Mouse (Mus musculus) midbrain, embryonic 13.5 days (tissue): Measurements from ENCODE around the gene Fopnl. TPM values are rescaled to one million over a fixed set of nuclear protein-coding genes. Genes with fewer than 3 reads are reported as not detected.

Source experiments
- ATAC-seq: fragments of 200-750 bp; cut with Nextera tagmentation; 2 replicates; pipeline ENCODE4 v1.8.0; 2017; ENCODE audit warnings: mild to moderate bottlenecking, moderate TSS enrichment, moderate library complexity
- H3K27ac ChIP-seq: fragments of 300-500 bp; sonication (generic); 2 replicates; pipeline ENCODE4 v1.5.1; 2015; ENCODE audit warnings: inconsistent platforms, mild to moderate bottlenecking, moderate library complexity
- H3K27me3 ChIP-seq: fragments of 300-500 bp; sonication (generic); 2 replicates; pipeline ENCODE4 v1.6.1; 2015; ENCODE audit warnings: mild to moderate bottlenecking, inconsistent platforms
- H3K36me3 ChIP-seq: fragments of 300-500 bp; sonication (generic); 2 replicates; pipeline ENCODE4 v1.6.1; 2015; ENCODE audit warnings: mild to moderate bottlenecking, inconsistent platforms
- H3K4me1 ChIP-seq: fragments of 300-500 bp; sonication (generic); replicated peaks from 2 replicates; pipeline ENCODE4 v1.6.1; 2015; ENCODE audit warnings: inconsistent platforms
- H3K4me2 ChIP-seq: fragments of 300-500 bp; sonication (generic); replicated peaks from 2 replicates; pipeline ENCODE4 v1.6.1; 2015; ENCODE audit warnings: moderate library complexity, mild to moderate bottlenecking, inconsistent platforms
- H3K4me3 ChIP-seq: fragments of 300-500 bp; sonication (generic); replicated peaks from 2 replicates; pipeline ENCODE4 v1.5.1; 2015; ENCODE audit warnings: mild to moderate bottlenecking, inconsistent platforms
- H3K9ac ChIP-seq: fragments of 300-500 bp; sonication (generic); replicated peaks from 2 replicates; pipeline ENCODE4 v1.6.1; 2015; ENCODE audit warnings: mild to moderate bottlenecking, inconsistent platforms
- H3K9me3 ChIP-seq: fragments of 300-500 bp; sonication (generic); 2 replicates; pipeline ENCODE4 v1.6.1; 2016; ENCODE audit warnings: mild to moderate bottlenecking, inconsistent platforms
- WGBS: fragments of 180-500 bp; shearing (Covaris S2); methylation state at CpG from one replicate; pipeline ENCODE4 v1.1.7; 2015; 5-methylcytosine and 5-hydroxymethylcytosine counted together
- polyA plus RNA-seq: library from polyadenylated mRNA; unstranded; fragments of >200 nt; fragmentation: Nextera tagmentation; extraction: Ambion mirVana; gene quantifications from 2 replicates; pipeline ENCODE4 v1.2.1, GENCODE M21; 2015

The Fopnl gene
- polyA plus RNA-seq, 1 experiment from 2014 or later: 198 TPM

GRCm38 (mm10) chr16:14352234-14352633 lies 35.0 kb upstream of the Fopnl start:
- ATAC-seq: no peak
- Histone ChIP-seq H3K36me3 (no peaks in the 10 kb centered on the region), H3K9me3 (no peaks in the 10 kb centered on the region), H3K9ac (no peak overlapping the region), H3K4me2 (no peak overlapping the region), H3K4me1 (no peaks in the 10 kb centered on the region), H3K27ac (no peak overlapping the region), H3K27me3 (no peaks in the 10 kb centered on the region), H3K4me3 (no peak overlapping the region)
- WGBS: 82% methylated on average over 3 of the region's 3 CpGs

- H3K9ac ChIP-seq: no peak overlapping the region
- H3K36me3 ChIP-seq: no peaks in the 10 kb centered on the region
- no peaks in the 10 kb centered on the region for H3K9me3 ChIP-seq
- no peak overlapping the region for H3K27ac ChIP-seq
- H3K4me2 ChIP-seq: no peak overlapping the region
- ATAC-seq: no peak
- H3K4me3 ChIP-seq: no peak overlapping the region
- no peaks in the 10 kb centered on the region for H3K27me3 ChIP-seq
- H3K4me1 ChIP-seq: no peaks in the 10 kb centered on the region
Observed at GRCm38 (mm10) chr16:14351571-14351970, 34.4 kb upstream of the Fopnl start.

- Histone ChIP-seq H3K9ac (no peak overlapping the region), H3K27ac (no peak overlapping the region), H3K4me2 (no peak overlapping the region), H3K4me3 (no peak overlapping the region), H3K27me3 (no peaks in the 10 kb centered on the region), H3K4me1 (no peaks in the 10 kb centered on the region), H3K36me3 (no peaks in the 10 kb centered on the region), H3K9me3 (no peaks in the 10 kb centered on the region)
- no peak for ATAC-seq
- 58% methylated on average over 3 of the region's 3 CpGs for WGBS
Observed at GRCm38 (mm10) chr16:14344967-14345366, 27.8 kb upstream of the Fopnl start.

DNA sequence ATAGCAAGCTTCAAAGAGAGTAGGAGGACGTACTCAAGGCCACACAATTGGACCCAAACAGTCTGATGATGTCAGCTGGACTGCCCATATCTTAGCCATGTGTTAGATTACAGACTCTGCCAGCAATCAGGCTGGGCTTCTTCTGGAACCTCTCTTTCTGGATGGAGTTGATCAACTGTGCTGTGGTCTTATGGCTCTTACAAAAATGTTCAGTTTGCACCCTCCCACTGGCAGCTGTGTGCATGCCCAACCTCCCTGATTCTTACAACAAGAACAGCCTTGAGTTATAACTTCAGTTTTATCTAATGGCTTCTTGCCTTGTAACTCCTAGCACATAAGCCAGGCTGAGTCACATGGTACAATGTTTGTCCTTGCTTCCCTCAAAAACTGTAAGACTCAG lies 11.0 kb upstream of the Fopnl start:
- no peak overlapping the region for H3K9ac ChIP-seq
- 61% methylated on average over 1 of the region's 1 CpGs for WGBS

GRCm38 (mm10) chr16:14320494-14320893 lies 3.3 kb upstream of the Fopnl start:
- no peak overlapping the region for H3K4me2 ChIP-seq
- no peak overlapping the region for H3K4me3 ChIP-seq
- H3K27me3 ChIP-seq: peaks cover 10% of the 10 kb centered on the region; the same call in 1 of the 2 replicates
- H3K36me3 ChIP-seq: no peaks in the 10 kb centered on the region
- no peak overlapping the region for H3K27ac ChIP-seq
- ATAC-seq: no peak
- H3K9ac ChIP-seq: no peak overlapping the region
- WGBS: 65% methylated on average over 1 of the region's 1 CpGs
- no peaks in the 10 kb centered on the region for H3K9me3 ChIP-seq
- H3K4me1 ChIP-seq: peaks cover 11% of the 10 kb centered on the region

More for the DNA sequence above, 11.0 kb upstream of the Fopnl start:
- Histone ChIP-seq H3K27ac (no peak overlapping the region), H3K4me3 (no peak overlapping the region), H3K36me3 (no peaks in the 10 kb centered on the region), H3K9me3 (no peaks in the 10 kb centered on the region), H3K4me2 (no peak overlapping the region), H3K4me1 (no peaks in the 10 kb centered on the region), H3K27me3 (no peaks in the 10 kb centered on the region)
- ATAC-seq: no peak

DNA sequence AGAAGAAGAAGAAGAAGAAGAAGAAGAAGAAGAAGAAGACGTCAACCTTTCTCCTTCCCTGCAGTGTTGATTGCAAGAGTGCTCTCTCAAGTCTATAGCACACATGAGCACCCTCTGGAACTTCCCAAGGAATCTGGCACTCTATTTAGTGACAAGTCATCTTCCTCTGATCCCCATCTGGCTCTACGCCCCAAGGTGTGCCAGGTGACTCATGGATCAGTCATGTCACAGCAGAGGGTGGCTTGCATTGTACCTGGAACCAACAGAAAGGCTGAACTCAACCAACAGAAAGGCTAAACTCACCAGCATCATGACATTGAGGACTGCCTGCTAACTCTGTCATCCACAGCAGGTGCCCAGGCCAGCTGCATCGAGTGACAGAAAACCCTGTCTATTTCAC lies 2.5 kb upstream of the Fopnl start:
- Histone ChIP-seq H3K27me3 (peaks cover 10% of the 10 kb centered on the region; the same call in 1 of the 2 replicates), H3K4me3 (no peak overlapping the region), H3K36me3 (no peaks in the 10 kb centered on the region), H3K9me3 (no peaks in the 10 kb centered on the region), H3K27ac (no peak overlapping the region), H3K4me2 (no peak overlapping the region), H3K9ac (no peak overlapping the region), H3K4me1 (peaks cover 19% of the 10 kb centered on the region)
- no peak for ATAC-seq
- WGBS: 81% methylated on average over 3 of the region's 3 CpGs

- Histone ChIP-seq H3K36me3 (peaks cover 45% of the 10 kb centered on the region), H3K4me1 (peaks cover 26% of the 10 kb centered on the region)
Observed at GRCm38 (mm10) chr16:14312914-14313313, 4.3 kb downstream of the Fopnl start.

GRCm38 (mm10) chr16:14311371-14311770 lies 5.8 kb downstream of the Fopnl start:
- 47% methylated on average over 6 of the region's 6 CpGs for WGBS
- Histone ChIP-seq H3K4me2 (no peak overlapping the region), H3K9ac (no peak overlapping the region), H3K4me3 (no peak overlapping the region), H3K4me1 (peaks cover 24% of the 10 kb centered on the region), H3K27ac (no peak overlapping the region), H3K36me3 (peaks cover 55% of the 10 kb centered on the region), H3K9me3 (no peaks in the 10 kb centered on the region), H3K27me3 (no peaks in the 10 kb centered on the region)
- no peak for ATAC-seq

More at GRCm38 (mm10) chr16:14312914-14313313, 4.3 kb downstream of the Fopnl start:
- no peak for ATAC-seq
- H3K4me3 ChIP-seq: no peak overlapping the region
- H3K9me3 ChIP-seq: no peaks in the 10 kb centered on the region
- 89% methylated on average over 7 of the region's 7 CpGs for WGBS
- H3K27me3 ChIP-seq: no peaks in the 10 kb centered on the region
- no peak overlapping the region for H3K27ac ChIP-seq
- H3K9ac ChIP-seq: no peak overlapping the region
- no peak overlapping the region for H3K4me2 ChIP-seq

DNA sequence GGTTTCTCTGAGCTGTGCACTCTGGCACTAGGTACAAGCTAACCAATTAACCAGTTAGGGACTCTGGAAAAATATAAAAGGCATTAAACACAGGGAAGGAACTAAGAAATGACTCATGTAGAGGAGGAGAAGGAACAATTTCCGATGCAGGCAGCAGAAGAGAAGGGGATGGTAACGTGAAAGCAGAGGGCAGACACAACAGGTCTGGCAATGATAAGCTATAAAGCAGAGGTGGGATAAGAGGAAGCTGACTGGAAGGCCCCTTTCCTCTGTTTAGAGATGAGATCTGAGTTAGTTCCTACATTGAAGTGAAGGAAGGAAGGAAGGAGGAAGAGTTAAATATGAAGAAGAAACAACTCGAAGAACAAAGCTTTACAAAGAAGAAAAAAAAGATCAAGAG lies 7.4 kb downstream of the Fopnl start:
- Histone ChIP-seq H3K27ac (no peak overlapping the region), H3K4me1 (peaks cover 9% of the 10 kb centered on the region), H3K4me2 (no peak overlapping the region), H3K27me3 (no peaks in the 10 kb centered on the region), H3K4me3 (no peak overlapping the region), H3K36me3 (peaks cover 61% of the 10 kb centered on the region), H3K9me3 (no peaks in the 10 kb centered on the region), H3K9ac (no peak overlapping the region)
- ATAC-seq: no peak
- WGBS: 89% methylated on average over 3 of the region's 3 CpGs

GRCm38 (mm10) chr16:14308245-14309073 lies 8.7 kb downstream of the Fopnl start:
- Histone ChIP-seq H3K27ac (no peak overlapping the region), H3K4me1 (0 out of 2 replicates have a peak, but pooled peaks cover 2% of the 10 kb centered on the region), H3K27me3 (no peaks in the 10 kb centered on the region), H3K4me2 (no peak overlapping the region), H3K4me3 (no peak overlapping the region), H3K9ac (no peak overlapping the region), H3K36me3 (peaks cover 71% of the 10 kb centered on the region), H3K9me3 (no peaks in the 10 kb centered on the region)
- no peak for ATAC-seq
- WGBS: 94% methylated on average over 6 of the region's 6 CpGs

- Histone ChIP-seq H3K27me3 (no peaks in the 10 kb centered on the region), H3K9ac (no peak overlapping the region), H3K4me1 (0 out of 2 replicates have a peak, but pooled peaks cover 2% of the 10 kb centered on the region), H3K36me3 (peaks cover 65% of the 10 kb centered on the region), H3K27ac (no peak overlapping the region), H3K4me2 (no peak overlapping the region), H3K4me3 (no peak overlapping the region), H3K9me3 (no peaks in the 10 kb centered on the region)
- no peak for ATAC-seq
- WGBS: 100% methylated on average over 1 of the region's 1 CpGs
Observed at GRCm38 (mm10) chr16:14307373-14307772, 9.8 kb downstream of the Fopnl start.

GRCm38 (mm10) chr16:14306451-14306850 lies 10.8 kb downstream of the Fopnl start:
- Histone ChIP-seq H3K4me1 (0 out of 2 replicates have a peak, but pooled peaks cover 2% of the 10 kb centered on the region), H3K27me3 (no peaks in the 10 kb centered on the region), H3K9me3 (no peaks in the 10 kb centered on the region), H3K9ac (no peak overlapping the region), H3K4me2 (no peak overlapping the region), H3K4me3 (no peak overlapping the region), H3K36me3 (peaks cover 58% of the 10 kb centered on the region), H3K27ac (no peak overlapping the region)
- WGBS: 86% methylated on average over 1 of the region's 1 CpGs
- no peak for ATAC-seq
